Mouse (Mus musculus) frontal cortex, postnatal 36 days (tissue): ENCODE data around the gene Olfr156.
"Not testable (repeated sequence)": the region's sequence is repeated elsewhere in the genome, so short reads cannot be mapped to it uniquely, and the experiment has no call there.

Experiments used
- DNase-seq, 2 experiments: peaks; one replicate each; pipeline ENCODE4 v3.0.0; 2022; ENCODE audit warnings: low spot score in 2 of 2

Gene Olfr156

DNA sequence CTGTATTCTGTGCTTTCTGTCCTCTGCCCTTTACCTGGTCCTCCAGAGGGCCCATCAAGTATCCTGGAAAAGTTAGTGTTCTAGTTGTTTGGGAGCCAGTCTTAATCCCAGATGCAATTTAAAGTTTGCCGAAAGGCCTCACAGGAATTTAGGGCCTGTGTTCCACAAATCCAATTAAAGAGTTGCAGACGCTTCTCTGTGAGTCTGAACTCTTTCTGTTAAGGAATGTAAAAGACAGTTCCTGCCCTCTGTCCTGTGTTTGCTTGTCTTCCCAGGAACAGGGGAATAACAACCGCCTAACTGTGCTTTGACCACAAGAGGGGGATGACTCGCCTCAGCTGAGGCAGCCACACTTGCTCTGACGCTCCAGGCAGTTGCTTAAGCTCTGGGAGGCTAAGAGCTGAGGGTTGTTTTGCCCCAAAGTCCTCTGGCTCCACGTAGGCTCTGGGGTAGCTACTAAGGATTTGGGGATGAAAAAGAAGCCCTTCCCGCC lies at the start of gene Olfr156:
TSS of gene Olfr156 (minus strand) at position 51 of the 493 bp plus-strand sequence.
- no peak for DNase-seq

DNA sequence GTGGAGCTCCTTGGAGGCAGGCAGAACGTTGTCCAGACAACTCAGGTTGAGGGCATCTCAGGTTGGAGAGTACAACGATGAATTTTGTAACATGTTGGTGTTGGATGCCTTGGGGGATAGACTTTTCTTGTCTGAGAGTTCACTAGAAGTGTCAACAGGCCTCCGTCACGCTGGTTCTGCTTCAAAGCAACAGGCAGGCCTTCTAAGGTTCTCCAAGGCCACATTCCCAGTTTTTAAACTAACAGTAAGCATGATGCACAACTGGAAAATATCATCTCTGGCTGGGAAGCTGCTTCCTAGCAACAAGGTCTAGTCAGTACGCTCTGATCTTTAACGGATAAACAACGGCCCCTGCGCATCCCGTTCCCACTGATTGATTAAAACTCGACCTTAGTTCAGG lies 46.1 kb upstream of the Olfr156 start:
- no peak for DNase-seq

- no peak for DNase-seq
Observed at GRCm38 (mm10) chr4:43863298-43863697, 39.6 kb upstream of the Olfr156 start.

DNA sequence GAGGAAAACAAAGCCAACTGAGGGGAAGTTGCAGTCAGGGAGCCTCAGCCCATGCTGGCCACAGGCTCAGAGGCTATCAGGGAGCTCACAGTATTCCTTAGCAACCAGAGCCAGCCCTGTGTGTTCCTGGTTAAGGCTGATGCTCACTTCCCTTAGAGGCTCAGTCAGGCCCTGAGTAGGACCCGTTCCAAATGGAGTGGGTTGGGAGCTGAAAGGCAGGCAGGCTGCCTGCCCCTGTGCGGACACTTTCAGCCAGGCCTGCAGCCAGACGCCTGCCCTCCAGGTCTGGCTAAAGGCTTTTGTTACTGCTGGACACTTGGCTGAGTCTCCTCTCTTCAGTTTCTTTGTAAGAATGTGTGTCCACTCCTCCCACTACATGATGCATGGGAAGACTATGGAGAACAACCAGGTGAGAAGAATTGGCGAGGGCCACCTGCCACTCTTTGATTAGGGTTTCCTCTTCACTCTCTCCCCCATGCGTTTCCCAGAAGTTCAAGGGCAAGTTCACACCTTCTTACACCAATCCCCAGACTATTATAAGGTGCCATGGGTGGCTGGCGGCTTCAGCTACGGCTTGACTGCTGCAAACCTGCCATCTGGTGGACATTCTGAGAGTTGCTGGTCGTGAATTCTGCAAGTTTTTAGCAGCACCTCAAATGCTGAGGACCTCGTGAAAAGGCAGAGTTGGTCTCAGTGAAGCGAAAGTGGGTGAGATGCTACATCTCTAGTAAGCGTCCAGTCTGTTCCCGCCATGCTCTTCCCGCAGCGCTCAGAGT lies 37.2 kb upstream of the Olfr156 start:
- DNase-seq, result peak; percentile 65 to 79

- no peak for DNase-seq
Observed at GRCm38 (mm10) chr4:43859886-43860285, 36.2 kb upstream of the Olfr156 start.

DNA sequence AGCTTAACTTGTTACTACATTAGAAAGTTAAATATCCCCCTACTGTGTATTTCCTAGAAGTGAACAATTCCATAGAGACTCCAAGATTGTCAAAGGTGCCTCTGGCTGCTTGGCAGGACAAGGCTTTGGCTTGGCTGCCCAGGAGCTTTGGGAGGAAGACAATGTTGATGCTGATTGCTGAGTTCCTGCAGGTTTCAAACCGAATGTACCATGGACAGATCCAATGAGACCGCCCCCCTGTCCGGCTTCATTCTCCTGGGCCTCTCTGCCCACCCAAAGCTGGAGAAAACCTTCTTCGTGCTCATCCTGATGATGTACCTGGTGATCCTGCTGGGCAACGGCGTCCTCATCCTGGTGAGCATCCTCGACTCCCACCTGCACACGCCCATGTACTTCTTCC lies 30.4 kb upstream of the Olfr156 start:
- no peak for DNase-seq

DNA sequence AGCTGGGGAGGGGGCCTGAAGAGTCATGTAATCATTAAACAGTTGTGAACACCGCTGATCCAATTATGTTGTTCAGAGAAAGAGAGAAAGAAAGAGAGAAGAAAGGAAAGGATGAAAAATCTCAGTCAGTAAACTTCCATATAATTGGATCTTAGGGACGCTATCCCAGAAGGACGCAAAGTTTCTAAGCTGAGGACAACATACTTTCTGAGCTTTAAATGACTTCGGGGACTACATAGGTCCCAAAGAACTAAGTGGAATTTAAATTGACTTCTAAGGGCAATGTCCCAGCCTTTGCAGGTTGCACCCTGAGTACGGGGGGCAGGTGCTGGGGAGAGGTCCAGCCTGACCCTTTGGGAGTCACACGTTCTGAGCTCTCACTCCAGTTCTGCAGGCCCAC lies 27.6 kb upstream of the Olfr156 start, which contains the start of gene Olfr155:
TSS of gene Olfr155 (plus strand) at position 301 of the 400 bp plus-strand sequence.
- no peak for DNase-seq

DNA sequence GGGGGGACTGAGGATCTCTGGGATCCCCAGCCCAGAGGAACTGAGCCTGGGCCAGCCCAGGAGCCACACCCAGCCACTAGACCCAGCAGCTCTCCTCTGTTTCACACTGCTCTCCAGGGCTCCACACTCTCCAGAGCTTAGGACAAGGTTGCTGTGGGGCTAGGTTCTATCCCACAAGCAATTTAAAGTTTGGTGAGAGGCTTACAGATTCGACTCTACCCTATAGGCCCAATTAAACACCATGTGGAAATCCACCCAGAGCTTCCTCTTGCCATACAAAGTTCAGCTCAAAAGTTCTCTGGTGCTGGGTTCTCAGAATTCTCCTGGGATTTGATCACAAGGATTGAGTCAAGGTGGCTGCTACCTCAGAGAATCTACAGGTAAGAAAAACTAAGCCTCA lies 16.4 kb upstream of the Olfr156 start, which contains the start of gene Olfr157:
TSS of gene Olfr157 (minus strand) at position 101 of the 400 bp plus-strand sequence.
- DNase-seq, result no peak

DNA sequence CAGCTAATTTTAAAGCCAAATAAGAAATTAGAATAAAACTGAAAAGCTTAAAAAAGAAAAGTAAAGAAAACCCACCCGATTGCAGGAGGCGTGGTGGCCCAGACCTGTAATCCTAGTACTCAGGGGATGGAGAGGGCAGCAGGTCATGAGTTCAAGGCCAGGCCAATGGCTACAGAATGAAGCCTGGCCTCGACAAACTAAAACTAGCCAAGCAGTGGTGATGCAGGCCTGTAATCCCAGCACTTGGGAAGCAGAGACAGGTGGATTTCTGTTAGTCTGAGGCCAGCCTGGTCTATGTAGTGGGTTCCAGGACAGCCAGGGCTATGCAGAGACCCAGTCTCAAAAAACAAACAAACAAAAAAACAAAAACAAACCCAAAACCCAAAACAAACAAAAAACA lies 14.6 kb upstream of the Olfr156 start:
- no peak for DNase-seq

GRCm38 (mm10) chr4:43834749-43835148 lies 11.1 kb upstream of the Olfr156 start:
- DNase-seq, result no peak

- DNase-seq, result no peak
Observed at GRCm38 (mm10) chr4:43833752-43834151, 10.1 kb upstream of the Olfr156 start.

- no peak for DNase-seq
Observed at GRCm38 (mm10) chr4:43832031-43832430, 8.3 kb upstream of the Olfr156 start.

GRCm38 (mm10) chr4:43828806-43829205 lies 5.1 kb upstream of the Olfr156 start:
- DNase-seq, result no peak

DNA sequence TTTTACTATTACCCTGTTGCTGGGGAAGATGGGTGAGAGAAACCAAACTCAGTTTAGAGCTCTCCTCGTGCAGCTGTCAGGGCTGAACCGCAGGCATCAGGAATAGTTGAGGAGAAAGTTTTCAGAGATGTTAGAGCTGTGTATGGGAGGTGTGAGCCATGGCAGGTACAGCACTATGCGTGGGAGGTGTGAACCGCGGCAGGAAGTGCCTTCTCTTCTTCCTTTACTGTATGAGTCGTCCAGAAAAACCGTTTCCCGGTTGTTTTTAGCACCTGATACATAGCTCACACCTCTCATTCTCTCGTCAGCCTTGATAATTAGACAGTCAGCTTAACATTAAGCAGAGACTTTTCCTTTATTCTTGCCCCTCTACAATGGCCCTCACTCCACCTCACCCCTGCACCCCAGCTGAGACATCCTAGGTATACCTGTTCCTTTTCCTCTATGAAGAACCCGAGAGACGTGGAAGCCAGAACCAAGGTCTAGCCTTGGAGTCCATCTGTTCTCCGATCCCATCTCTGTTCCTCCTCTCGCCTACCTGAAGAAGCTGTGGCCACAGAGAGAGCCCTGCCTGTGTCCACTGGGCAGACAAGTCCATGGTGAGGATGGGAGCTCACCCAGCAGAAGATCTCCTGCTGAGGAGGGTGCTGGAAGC lies 672 bp downstream of the Olfr156 start:
- peak in 1 of 2 experiments; percentile 1 for DNase-seq

GRCm38 (mm10) chr4:43798936-43799335 lies 24.8 kb downstream of the Olfr156 start:
- DNase-seq, result no peak

DNA sequence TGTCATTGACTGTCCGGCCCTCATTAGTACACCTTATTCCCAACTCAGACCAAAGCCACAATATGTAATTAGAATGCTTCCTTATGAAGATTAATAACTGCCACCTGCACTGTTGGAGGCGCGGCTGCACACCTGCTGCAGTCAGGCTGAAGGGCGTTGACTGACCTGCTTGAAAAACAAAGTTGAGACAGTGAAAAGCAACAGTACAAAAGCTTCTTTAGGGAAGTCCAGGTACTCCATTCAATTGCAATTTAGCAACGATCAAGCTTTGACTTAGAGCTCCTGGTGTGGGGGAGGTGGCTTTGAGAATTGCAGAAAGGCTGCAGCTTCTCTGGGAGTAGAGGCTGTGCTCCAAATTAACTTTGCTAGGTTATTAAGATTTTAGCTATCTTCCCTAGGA lies 27.9 kb downstream of the Olfr156 start:
- not testable (repeated sequence) for DNase-seq

- no peak for DNase-seq
Observed at GRCm38 (mm10) chr4:43795296-43795695, 28.4 kb downstream of the Olfr156 start.

DNA sequence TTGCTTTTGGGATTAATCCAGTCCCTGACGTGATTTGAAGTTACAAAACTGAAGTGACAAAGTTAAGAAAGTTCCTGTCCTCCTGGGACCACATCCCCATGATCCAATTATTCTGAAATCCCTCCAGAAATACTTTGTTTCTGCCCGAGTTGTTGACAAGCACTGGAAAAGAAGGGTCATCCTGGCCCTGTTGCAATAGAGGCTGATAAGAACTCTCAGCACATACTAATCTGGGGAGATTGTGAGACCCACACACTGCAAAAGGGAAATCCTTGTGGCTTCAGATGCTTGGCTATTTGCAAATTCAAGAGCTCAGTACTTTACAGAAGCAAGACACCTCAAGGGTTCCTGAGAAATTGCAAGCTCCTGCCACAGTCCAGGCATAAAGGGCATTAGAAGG lies 51.4 kb downstream of the Olfr156 start:
- no peak for DNase-seq

- DNase-seq, result no peak
Observed at GRCm38 (mm10) chr4:43771626-43772025, 52.1 kb downstream of the Olfr156 start.

GRCm38 (mm10) chr4:43770909-43771308 lies 52.8 kb downstream of the Olfr156 start, which contains the start of gene Olfr159:
Gene Olfr159, minus strand, starts transcription at chr4:43771009.
- no peak for DNase-seq
